Mouse (Mus musculus): ENCODE data around the gene Zfp740. TPM values are rescaled to one million over a fixed set of nuclear protein-coding genes. Genes with fewer than 3 reads are reported as not detected.

Gene Zfp740
- total and polyA plus RNA-seq, 3 experiments, result 16.2 to 32.8 (median 31.6) TPM

DNA sequence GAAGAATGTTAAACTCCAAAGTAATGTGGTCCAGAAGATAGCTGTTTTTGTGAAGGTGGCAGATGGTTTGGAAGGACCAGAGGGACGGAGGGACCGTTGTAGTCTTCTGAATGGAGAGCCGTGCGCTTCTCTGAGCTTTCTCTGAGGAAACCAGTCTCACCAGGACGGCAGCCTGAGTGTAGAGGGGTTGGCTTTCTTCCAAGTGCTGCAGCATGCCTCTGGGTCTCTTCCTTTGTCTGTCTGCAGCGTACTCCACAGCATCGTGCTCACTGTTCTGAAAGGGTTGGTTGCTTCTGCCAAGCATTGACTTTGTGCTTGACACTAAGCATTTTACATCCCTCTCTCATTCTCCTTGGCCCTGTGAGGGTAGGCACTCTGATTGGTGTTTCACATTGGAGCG, 2.7 kb downstream of the Zfp740 start:
- DNase-seq, result no peak
- H3K4me3 ChIP-seq, result no peak overlapping the region
- no peak overlapping the region for H3K9ac ChIP-seq (ENCODE audit: low read depth, low read length)
- peaks cover 21% of the 10 kb centered on the region for H3K36me3 ChIP-seq (ENCODE audit: control insufficient read depth, insufficient read depth, low read length)
- TF ChIP-seq EP300 (IDR thresholded peaks at IDR 0.05; ENCODE audit: insufficient read depth, low read depth, low read length) (no peak), CTCF (IDR thresholded peaks at IDR 0.05) (no peak), POLR2A (IDR thresholded peaks at IDR 0.05; ENCODE audit: insufficient read depth, low read depth, low read length) (no peak)
- peaks cover 3% of the 10 kb centered on the region; the same call in 1 of the 2 replicates for H3K79me2 ChIP-seq (replicated peaks; ENCODE audit: control insufficient read depth, insufficient read depth, low read length)
- H3K4me1 ChIP-seq (ENCODE audit: control insufficient read depth, insufficient read depth, low read length), result peaks cover 9% of the 10 kb centered on the region
- H3K27ac ChIP-seq, result no peak overlapping the region
- 25% methylated on average over 8 of the region's 8 CpGs for WGBS
- no peaks in the 10 kb centered on the region for H3K27me3 ChIP-seq (ENCODE audit: control insufficient read depth, insufficient read depth, low read length)
- intact Hi-C loops (cut with DNase I), result loop anchor here (2.0 kb wide), 2 partner anchors 27 to 41 kb away; no protein-coding TSS in a partner anchor

DNA sequence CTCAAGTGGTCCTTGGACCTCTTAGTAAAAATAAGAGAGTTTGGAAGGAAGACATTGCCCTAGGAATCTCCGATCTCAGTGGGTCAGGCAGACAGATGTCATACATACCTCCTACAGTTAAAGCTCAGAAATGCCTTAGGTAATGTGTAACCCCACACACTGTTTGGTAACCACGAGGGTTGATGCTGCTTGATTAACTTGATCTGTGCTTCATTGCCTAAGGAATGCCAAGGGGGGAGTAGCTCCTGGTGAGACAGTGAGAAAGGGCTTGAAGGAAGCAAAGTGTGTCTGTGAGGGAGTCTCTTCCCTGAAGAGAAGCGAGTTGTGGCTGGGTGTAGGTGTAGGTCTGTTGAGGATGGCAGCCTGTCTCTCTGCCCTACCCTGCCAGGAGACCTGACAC, 4.3 kb downstream of the Zfp740 start:
- no peak for DNase-seq
- H3K27me3 ChIP-seq (ENCODE audit: control insufficient read depth, insufficient read depth, low read length), result no peaks in the 10 kb centered on the region
- no peak overlapping the region for H3K27ac ChIP-seq
- H3K4me3 ChIP-seq, result no peak overlapping the region
- H3K79me2 ChIP-seq (replicated peaks; ENCODE audit: control insufficient read depth, insufficient read depth, low read length), result peaks cover 3% of the 10 kb centered on the region; the same call in 1 of the 2 replicates
- intact Hi-C loops (cut with DNase I), result no loop called here
- peaks cover 20% of the 10 kb centered on the region for H3K36me3 ChIP-seq (ENCODE audit: control insufficient read depth, insufficient read depth, low read length)
- peaks cover 9% of the 10 kb centered on the region for H3K4me1 ChIP-seq (ENCODE audit: control insufficient read depth, insufficient read depth, low read length)
- H3K9ac ChIP-seq (ENCODE audit: low read depth, low read length), result no peak overlapping the region
- TF ChIP-seq CTCF (IDR thresholded peaks at IDR 0.05) (no peak), POLR2A (IDR thresholded peaks at IDR 0.05; ENCODE audit: insufficient read depth, low read depth, low read length) (no peak), EP300 (IDR thresholded peaks at IDR 0.05; ENCODE audit: insufficient read depth, low read depth, low read length) (no peak)
- 76% methylated on average over 3 of the region's 3 CpGs for WGBS

DNA sequence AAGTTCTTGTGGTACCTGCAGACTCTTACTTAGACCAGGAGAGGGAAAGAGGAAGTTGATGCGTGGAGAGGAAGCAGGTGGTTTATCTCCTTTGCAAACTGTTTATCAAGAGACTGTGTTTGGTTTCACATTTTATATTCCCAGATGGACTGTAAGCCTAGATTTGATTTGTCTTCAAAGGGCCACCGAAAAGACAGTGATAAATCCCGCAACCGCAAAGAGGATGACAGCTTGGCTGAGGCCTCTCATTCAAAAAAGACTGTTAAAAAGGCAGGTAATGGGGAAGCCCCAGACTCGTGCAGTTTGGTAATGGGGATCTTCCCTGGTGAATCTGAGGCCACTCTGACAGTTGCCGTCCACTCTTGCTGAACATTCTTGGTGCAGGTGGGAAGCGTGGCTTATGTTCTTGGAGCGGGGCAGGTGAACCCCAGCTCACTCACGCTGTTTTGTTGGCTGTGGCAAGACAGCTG, 5.1 kb downstream of the Zfp740 start:
- no peak for TF ChIP-seq EP300 (IDR thresholded peaks at IDR 0.05; ENCODE audit: insufficient read depth, low read depth, low read length)
- no peak for TF ChIP-seq CTCF (IDR thresholded peaks at IDR 0.05)
- no peak for TF ChIP-seq POLR2A (IDR thresholded peaks at IDR 0.05; ENCODE audit: insufficient read depth, low read depth, low read length)
- intact Hi-C loops (cut with DNase I), result no loop called here
- Histone ChIP-seq H3K27ac (no peak overlapping the region), H3K4me3 (no peak overlapping the region), H3K9ac (ENCODE audit: low read depth, low read length) (no peak overlapping the region), H3K79me2 (replicated peaks; ENCODE audit: control insufficient read depth, insufficient read depth, low read length) (peaks cover 3% of the 10 kb centered on the region; the same call in 1 of the 2 replicates), H3K27me3 (ENCODE audit: control insufficient read depth, insufficient read depth, low read length) (no peaks in the 10 kb centered on the region), H3K4me1 (ENCODE audit: control insufficient read depth, insufficient read depth, low read length) (peaks cover 9% of the 10 kb centered on the region), H3K36me3 (ENCODE audit: control insufficient read depth, insufficient read depth, low read length) (peaks cover 19% of the 10 kb centered on the region)
- no peak for DNase-seq
- WGBS, result 75% methylated on average over 9 of the region's 9 CpGs

DNA sequence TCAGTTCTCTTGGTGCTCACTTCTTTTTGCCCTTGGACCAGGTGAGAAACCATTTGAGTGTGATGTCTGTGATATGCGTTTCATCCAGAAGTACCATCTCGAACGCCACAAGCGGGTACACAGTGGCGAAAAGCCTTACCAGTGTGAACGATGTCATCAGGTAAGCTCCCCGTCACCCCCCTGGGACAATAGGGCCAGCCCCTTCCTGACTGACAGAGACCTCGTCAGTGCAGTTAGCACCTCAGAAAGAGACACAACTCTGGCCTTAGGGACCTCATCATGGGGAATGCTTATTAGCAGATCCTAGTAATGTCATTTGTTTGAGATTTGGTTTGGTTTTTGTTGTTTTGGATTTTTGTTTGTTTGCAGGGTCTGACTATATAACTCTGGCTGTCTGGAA, 6.1 kb downstream of the Zfp740 start:
- DNase-seq, result no peak
- 82% methylated on average over 8 of the region's 8 CpGs for WGBS
- intact Hi-C loops (cut with DNase I), result no loop called here
- peaks cover 19% of the 10 kb centered on the region for H3K36me3 ChIP-seq (ENCODE audit: control insufficient read depth, insufficient read depth, low read length)
- TF ChIP-seq CTCF (IDR thresholded peaks at IDR 0.05) (no peak), POLR2A (IDR thresholded peaks at IDR 0.05; ENCODE audit: insufficient read depth, low read depth, low read length) (no peak), EP300 (IDR thresholded peaks at IDR 0.05; ENCODE audit: insufficient read depth, low read depth, low read length) (no peak)
- peaks cover 3% of the 10 kb centered on the region; the same call in 1 of the 2 replicates for H3K79me2 ChIP-seq (replicated peaks; ENCODE audit: control insufficient read depth, insufficient read depth, low read length)
- no peak overlapping the region for H3K27ac ChIP-seq
- H3K27me3 ChIP-seq (ENCODE audit: control insufficient read depth, insufficient read depth, low read length), result no peaks in the 10 kb centered on the region
- H3K9ac ChIP-seq (ENCODE audit: low read depth, low read length), result no peak overlapping the region
- H3K4me1 ChIP-seq (ENCODE audit: control insufficient read depth, insufficient read depth, low read length), result peaks cover 9% of the 10 kb centered on the region
- H3K4me3 ChIP-seq, result no peak overlapping the region

DNA sequence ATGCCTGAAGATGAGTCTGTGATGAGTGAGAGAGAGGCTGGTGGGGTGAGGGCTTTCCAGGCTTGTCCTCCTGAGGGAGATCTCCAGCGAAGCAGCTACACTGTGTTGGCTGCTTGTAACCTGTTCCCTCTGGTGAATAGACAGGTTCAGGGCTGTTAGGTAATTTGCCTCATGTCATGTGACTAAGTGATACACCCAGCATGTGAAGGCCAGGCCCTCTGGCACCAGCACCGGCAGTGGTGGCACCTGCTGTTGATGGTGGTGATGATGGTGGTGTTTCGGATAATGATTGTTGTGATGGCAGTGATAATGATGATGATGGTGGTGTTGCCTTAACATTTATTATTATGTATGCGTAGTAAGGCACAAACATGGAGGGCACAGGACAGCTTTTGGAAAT, 7.8 kb downstream of the Zfp740 start:
- Histone ChIP-seq H3K79me2 (replicated peaks; ENCODE audit: control insufficient read depth, insufficient read depth, low read length) (peaks cover 1% of the 10 kb centered on the region; the same call in 1 of the 2 replicates), H3K4me3 (no peak overlapping the region), H3K9ac (ENCODE audit: low read depth, low read length) (no peak overlapping the region), H3K4me1 (ENCODE audit: control insufficient read depth, insufficient read depth, low read length) (peaks cover 2% of the 10 kb centered on the region), H3K27me3 (ENCODE audit: control insufficient read depth, insufficient read depth, low read length) (no peaks in the 10 kb centered on the region), H3K36me3 (ENCODE audit: control insufficient read depth, insufficient read depth, low read length) (peaks cover 5% of the 10 kb centered on the region), H3K27ac (no peak overlapping the region)
- TF ChIP-seq CTCF (IDR thresholded peaks at IDR 0.05) (no peak), EP300 (IDR thresholded peaks at IDR 0.05; ENCODE audit: insufficient read depth, low read depth, low read length) (no peak), POLR2A (IDR thresholded peaks at IDR 0.05; ENCODE audit: insufficient read depth, low read depth, low read length) (no peak)
- intact Hi-C loops (cut with DNase I), result no loop called here
- DNase-seq, result no peak
- 94% methylated on average over 4 of the region's 4 CpGs for WGBS

DNA sequence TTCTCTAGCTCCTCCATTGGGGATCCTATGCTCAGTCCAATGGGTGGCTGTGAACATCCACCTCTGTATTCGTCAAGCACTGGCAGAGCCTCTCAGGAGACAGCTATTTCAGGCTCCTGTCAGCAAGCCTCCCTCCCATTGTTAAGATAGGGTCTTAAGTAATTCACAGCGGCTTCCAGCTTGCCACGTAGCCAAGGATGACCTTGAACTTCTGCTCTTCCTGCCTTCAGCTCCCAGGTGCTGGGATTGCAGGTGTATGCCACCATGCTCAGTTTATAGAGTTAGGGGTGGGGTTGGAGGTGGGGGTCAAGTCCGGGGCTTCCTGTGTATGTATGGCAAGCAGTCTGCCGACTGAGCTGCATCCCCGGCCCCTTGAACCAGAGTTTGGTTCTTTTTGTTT, 8.8 kb downstream of the Zfp740 start:
- Histone ChIP-seq H3K36me3 (ENCODE audit: control insufficient read depth, insufficient read depth, low read length) (no peaks in the 10 kb centered on the region), H3K27ac (no peak overlapping the region), H3K79me2 (replicated peaks; ENCODE audit: control insufficient read depth, insufficient read depth, low read length) (0 out of 2 replicates have a peak, but pooled peaks cover 1% of the 10 kb centered on the region), H3K4me1 (ENCODE audit: control insufficient read depth, insufficient read depth, low read length) (no peaks in the 10 kb centered on the region), H3K4me3 (no peak overlapping the region), H3K27me3 (ENCODE audit: control insufficient read depth, insufficient read depth, low read length) (no peaks in the 10 kb centered on the region), H3K9ac (ENCODE audit: low read depth, low read length) (no peak overlapping the region)
- TF ChIP-seq POLR2A (IDR thresholded peaks at IDR 0.05; ENCODE audit: insufficient read depth, low read depth, low read length) (no peak), CTCF (IDR thresholded peaks at IDR 0.05) (no peak), EP300 (IDR thresholded peaks at IDR 0.05; ENCODE audit: insufficient read depth, low read depth, low read length) (no peak)
- WGBS, result 57% methylated on average over 6 of the region's 6 CpGs
- DNase-seq, result no peak
- intact Hi-C loops (cut with DNase I), result no loop called here

Data from heart, adult 2 months (tissue).